Mouse (Mus musculus) CH12F3 (cell line): ENCODE results near the gene Ccdc177.

Source experiments
- in situ Hi-C: fragments of 300-500 bp; cut with MboI; formaldehyde crosslinking; loops from 2 replicates; pipeline ENCODE4 v1.14.3; 2020; ENCODE audit warnings: low sequenced_read_pairs

The Ccdc177 gene

DNA sequence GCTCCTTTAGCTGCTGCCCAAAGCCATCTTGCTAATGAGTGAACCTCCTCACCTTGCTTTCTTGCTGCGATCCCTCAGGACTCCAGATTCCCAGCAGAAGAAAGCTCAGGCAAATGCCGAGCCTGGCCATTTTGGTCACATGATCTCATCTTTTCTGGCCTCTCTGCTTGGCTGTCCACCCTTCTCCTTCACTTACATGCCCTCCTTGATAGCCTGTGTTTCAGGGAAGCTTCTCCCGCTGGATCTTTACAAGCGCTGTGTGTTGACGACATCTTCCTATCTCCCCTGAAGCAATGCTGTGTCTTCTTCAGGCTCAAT lies 23.2 kb downstream of the Ccdc177 start:
- in situ Hi-C loops = no loop called here

DNA sequence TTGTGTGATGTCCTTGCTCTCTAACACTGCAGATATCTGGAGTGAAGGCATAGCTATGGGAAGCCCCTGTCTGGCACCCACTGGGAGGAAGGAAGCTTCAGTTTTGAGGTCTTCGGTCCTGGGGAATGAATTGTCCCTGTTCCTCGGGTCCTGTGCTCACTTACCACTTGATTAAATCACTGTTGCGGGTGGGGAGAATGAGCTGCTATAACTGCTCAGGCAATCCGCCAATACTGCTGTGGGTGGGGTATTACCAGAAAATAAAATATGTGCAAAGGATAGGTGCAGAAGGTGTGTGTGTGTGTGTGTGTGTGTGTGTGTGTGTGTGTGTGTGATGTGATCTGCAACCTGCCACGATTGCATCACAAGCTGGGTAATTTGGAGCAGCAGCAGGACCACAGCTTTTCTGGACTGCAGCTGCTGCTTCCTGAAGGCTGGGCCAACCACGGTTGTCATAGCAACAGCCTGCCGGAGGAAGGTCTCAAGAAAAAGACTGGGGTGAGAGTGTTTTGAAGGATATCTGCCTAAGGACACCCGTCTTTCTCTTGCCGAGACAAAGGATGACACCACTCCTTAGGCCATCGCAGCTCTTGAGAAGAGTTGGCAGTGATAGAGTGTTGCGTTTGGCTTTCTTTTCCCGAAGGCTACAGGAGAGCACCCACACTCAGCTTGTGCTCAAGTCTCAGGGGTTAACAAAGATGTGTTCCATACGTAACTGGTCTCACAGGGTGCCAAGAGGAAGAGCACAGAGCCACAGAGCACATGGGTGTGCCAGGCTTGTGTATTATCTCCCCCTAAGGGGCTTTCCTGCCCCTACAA lies 23.8 kb downstream of the Ccdc177 start:
- in situ Hi-C loops = no loop called here

DNA sequence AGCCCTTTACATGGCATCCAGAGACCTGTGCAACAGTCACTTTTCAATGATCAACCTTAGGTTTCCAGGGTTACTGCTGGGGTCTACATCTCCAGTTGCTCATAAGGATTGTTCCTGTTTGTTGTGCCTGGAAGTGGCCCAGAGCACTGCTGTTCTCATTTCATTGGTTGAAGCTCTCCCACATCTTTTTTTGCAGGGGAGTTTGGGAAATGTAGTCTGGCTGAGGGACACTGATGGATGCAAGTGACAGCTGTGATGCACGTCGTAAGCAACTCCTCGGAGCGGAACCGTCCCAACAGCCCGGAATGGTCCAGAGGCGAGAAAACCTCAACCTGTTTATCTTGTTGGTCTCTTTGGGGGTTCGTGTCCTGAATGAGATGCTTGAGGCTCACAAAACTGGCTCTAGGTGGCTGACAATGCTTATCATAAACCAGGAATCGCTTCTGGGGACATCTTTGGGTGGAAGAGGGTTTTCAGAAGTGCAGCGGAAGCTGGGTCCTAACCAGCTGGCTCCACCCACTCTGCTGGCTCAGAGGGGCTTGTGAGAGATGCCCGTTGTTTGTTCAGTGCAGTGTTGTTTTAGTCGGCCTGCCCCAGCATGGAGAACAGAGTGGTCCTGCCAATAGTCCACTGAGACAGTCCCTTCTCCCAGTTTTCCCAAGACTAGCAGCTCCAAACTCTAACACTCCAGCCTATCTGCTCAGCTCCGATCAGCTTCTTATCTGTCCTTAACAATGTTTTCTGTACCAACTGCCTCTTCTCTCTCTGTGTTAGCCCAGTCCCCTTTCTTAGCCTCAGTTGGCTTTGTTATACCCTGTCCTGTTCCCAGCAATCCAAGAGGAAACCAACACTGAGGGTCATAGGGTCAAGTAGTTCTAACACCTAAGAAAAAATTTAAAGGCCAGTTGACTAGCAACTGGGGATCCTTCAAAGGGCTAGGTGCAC lies 25.7 kb downstream of the Ccdc177 start:
- in situ Hi-C loops = no loop called here

DNA sequence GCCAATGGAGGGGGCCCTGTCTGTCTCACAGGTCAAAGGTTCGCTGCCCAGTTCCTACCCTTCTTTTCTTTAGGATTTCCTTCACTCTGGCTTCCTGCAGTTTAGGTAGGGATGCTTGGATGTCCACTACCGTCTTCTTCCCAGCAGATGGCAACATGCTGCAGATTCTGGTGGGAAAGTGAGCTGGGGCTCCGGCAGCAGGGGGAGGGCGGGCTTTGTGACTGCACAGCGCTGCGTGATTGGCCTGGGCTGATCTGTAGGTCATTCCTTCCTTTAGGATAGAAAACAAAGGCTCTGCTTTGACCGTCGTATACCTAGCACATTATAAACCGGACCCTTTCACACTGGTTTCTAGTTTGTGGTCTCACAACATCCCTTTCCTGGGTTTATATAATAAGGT lies 29.9 kb downstream of the Ccdc177 start:
- in situ Hi-C loops = no loop called here

DNA sequence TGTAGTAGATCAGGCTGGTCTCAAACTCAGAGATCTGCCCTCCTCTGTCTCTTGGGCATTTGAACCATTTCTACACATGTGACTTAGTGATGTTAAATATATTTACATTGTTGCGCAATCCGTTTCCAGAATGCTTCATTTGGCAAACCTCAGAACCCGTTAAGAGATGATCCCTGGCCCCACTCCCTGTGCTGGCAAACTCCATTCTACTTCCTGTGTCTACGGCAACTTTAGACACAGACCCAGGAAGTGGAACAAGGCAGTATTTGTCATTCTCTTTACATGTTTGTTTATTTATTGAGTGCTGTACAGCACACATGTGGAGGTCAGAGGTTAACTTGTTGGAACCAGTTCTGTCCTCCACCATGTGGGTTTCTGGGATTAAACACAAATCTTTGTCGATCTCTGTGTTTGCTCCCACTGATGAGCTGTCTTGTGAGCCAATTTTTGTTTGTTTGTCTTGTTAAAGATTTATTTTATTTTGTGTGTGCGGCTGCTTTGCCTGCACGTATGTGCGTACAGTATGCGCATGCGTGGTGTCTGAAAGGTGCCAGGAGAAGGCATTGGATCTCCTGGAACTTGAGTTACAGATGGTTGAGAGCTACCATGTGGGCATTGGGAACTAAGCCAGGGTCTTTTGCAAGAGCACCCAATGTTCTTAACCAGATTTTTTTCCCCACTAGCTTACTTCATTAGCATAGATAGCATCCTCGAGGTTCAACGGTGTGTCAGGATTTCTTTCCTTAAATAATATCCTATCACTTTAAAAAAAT lies 30.5 kb downstream of the Ccdc177 start:
- in situ Hi-C loops = no loop called here

DNA sequence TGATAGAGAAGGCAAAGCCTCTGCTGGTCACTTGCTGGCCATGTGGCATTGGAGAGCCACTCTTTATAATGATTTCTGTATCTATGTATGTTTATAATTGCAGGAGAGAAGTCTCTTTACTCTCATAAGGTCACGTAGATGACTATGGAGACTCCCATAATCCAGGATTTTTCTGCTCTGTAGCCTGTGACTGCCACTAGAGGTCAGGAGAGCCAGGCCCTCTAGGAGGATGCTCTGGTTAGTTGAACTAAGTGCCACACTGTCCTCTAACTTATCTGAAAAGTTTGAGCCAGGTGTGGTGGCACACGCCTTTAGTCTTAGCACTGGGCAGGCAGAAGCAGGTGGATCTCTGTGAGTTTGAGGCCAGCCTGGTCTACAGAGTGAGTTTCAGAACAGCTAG lies 31.7 kb downstream of the Ccdc177 start:
- in situ Hi-C loops = no loop called here

DNA sequence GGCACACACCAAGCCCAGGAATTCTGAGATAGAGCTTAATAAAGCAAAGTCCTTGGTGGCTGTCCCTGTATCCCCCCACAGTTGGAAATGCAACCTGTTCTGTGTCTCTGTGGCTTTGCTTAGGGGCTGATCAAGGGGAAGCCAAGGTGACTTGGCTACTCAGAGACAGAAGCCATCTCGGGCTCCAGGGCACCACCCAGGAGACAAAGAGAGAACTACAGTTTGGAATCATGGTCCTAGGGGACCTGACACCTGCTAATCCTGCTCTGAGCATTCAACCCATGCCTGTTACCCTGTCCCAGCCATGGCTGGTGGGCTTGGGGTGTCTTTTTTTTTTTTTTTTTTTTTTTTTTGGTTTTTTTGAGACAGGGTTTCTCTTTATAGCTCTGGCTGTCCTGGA lies 32.3 kb downstream of the Ccdc177 start:
- in situ Hi-C loops = no loop called here

DNA sequence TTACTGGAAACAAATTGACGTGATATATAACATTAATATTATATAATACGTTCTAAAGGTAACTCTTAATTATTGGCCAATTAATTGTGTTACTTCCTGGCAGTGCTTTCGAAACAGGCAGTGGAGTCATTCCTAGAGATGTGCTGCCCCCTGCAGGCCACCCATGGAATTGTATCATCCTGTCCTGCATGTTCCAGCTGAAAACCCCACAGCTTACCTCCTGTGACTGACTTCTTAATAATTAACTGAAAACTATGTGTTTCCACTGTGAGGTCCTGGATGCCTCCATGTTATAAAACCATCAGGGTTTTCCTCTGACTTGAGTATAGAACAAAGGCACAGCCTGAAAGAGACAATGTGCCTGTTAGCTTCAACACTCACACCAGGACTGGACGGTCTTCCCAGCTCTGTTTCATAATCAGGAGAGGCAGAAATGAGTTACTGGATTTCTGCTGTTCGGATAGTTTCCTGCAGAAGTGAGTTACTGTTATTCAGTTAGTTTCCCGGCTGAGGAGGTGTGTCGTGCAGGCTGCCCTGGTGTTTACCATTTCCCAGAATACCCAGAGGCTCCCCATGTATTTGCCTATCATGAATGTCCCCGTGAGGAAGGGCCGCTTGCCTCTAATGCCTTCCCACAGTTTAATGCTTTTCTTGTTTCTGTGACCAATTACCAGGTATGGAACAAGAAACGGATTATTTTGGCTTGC lies 35.5 kb downstream of the Ccdc177 start:
- in situ Hi-C loops = no loop called here

DNA sequence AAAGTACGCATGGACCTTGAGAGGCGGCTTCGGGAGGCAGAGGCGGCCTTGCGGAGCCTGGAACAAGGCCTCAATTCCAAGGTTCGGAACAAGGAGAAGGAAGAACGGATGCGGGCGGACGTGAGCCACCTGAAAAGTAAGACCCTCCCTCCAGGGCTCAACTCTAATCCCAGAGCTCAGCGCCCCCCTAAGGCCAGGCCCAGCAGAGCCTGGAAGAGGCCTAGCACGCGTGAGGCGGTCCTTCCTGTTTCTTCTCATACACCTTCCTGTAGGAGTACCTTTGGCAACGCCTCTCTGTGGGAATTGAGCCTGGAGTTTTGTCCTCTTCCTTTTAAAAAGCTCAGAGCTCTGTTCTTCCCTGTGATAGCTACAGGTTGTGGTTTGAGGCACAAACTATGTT lies 39.0 kb downstream of the Ccdc177 start:
- in situ Hi-C loops = no loop called here

DNA sequence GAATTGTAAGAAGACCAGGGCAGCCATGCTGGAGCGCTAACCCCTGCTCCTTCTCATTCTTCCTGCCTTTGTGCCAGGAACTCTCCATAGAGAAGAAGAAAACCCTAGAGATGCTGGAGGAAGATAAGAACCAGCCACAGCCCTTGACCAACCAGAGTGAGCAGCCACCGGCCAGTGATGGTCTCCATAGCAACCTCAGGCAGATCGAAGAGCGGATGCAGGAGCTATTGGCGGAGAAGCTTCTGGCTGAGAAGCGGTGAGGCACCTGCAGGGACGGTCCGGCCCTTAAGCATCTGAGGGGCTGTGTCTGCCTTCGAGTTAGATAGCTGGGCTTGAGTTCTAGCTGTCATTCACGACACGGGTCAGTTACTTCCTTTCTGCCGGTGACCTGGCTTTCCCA lies 40.0 kb downstream of the Ccdc177 start:
- in situ Hi-C loops = no loop called here

DNA sequence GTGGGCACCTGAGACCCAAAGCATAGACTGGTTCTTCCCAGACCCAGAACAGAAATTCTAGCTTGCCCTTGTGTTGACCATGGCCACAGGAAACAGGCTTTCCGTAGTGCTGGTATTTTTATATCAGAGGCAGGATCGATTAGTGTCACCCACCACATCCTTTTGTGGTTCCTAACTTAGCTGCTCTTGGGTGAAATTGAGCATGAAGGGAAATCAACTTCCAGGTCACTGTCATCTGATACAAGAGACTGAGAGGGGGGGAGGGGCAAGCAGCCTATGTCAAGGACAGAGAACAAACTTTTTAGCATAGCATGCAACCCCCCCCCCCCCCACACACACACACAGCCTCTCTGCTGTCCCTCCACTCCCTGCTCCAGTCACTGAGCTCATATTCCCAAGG lies 41.3 kb downstream of the Ccdc177 start:
- in situ Hi-C loops = no loop called here

DNA sequence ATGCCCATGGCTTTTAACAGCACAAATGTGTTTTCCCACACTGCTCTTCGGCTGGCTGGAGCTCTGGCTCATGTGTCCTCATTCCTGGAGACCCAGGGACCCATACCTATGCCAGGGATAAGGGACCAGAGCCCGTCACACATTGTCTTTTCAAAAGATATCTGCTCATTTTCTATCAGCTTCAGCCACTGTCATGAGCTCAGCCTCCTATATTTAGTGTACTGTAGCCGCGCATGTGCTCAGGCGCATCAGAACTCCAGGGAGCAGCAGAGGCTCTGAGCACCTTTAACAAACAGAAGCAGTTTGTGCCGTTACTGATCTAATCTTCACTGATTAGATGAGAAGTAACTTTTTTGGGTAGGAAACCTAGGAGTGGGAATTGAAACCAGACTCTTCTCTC lies 44.6 kb downstream of the Ccdc177 start:
- in situ Hi-C loops = no loop called here

DNA sequence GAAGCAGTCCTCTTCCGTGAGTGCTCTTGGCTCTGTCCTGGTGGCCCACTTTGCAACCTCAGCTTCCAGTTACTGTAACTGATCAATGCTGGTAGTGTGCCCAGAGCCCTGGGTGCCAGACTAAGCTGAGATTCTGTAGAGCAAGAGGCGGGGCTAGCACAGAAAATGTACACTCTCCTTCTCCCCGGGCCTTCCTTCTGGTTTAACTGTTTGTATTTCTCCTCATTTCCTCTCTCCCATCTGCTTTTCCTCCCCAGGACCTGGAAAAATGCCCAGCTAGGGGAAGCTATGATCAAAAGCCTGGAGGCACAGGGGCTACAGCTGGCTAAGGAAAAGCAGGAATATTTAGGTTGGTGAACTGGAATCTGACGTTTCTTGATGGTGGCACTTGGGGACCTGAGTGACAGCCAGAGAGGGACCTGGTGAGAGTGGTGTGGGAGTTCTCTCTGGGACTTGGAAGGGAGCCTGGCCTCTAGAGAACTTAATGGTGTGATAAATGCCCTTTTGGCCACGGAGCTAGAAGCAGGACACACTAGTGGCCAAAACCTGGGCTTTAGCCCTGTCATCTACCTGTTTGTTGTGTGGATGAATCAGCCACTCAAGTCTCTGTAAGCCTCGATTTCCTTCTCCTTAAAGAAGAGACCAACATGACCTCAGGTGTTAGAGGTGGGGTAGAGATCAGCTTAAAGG lies 53.4 kb downstream of the Ccdc177 start:
- in situ Hi-C loops = no loop called here

DNA sequence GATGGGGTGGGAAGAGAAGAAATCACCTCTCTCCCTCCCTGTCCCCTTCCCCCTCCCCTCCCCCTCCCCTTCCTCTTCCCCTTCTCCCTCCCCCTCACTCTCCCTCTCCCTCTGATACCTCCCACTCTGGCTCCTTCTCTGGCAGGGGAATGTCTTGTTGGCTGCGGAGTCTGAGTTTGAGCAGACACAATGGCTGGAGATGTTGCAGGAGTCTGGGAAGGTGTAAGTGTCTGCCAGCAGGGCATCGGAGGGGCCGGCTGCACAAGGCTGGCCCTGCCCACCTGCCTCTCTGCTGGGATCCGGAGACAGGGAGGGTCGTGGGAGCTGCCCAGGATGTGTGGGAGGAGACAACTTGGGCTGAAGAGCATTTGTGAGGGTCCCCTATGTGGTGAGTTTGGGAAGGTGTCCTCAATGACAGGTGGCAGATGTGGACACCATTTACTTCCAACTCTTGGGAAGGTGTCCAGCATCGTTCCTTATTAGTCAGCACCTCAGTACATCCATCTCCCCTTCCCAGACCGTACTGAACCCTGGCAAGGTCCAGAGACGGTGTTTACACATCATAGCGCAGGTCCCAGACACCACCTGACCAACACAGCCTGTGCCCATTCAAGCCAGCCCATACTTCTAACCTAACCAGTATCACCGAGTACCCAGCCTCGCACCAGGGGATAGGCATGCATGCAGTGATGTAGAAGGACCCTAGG lies 54.1 kb downstream of the Ccdc177 start:
- in situ Hi-C loops = no loop called here
